Mouse (Mus musculus) liver, embryonic 14.5 days (tissue): ENCODE measurements around the gene Kcnv2. TPM values are rescaled to one million over a fixed set of nuclear protein-coding genes. Genes with fewer than 3 reads are reported as not detected.

Source experiments
- ATAC-seq: fragments of 200-750 bp; cut with Nextera tagmentation; 2 replicates; pipeline ENCODE4 v1.8.0; 2017; ENCODE audit warnings: moderate number of reproducible peaks, mild to moderate bottlenecking, moderate library complexity; ENCODE audit not compliant: insufficient read depth
- DNase-seq, 3 experiments: peaks; one replicate each; pipeline ENCODE4 v3.0.0-alpha.2; 2012 to 2013; ENCODE audit warnings: low read depth in 3 of 3, low spot score in 3 of 3
- H3K27ac ChIP-seq: fragments of 300-500 bp; sonication (generic); 2 replicates; pipeline ENCODE4 v1.5.1; 2014; ENCODE audit warnings: moderate library complexity, mild to moderate bottlenecking, control low read depth, inconsistent platforms
- H3K27me3 ChIP-seq: fragments of 300-500 bp; sonication (generic); 2 replicates; pipeline ENCODE4 v1.6.1; 2014; ENCODE audit warnings: mild to moderate bottlenecking, low read length, moderate library complexity; ENCODE audit not compliant: control insufficient read depth, insufficient read depth
- H3K36me3 ChIP-seq: fragments of 300-500 bp; sonication (generic); replicated peaks from 2 replicates; pipeline ENCODE4 v1.6.1; 2014; ENCODE audit warnings: low read depth; ENCODE audit not compliant: control insufficient read depth, insufficient read depth
- H3K4me1 ChIP-seq, 2 experiments: fragments of 200-500 bp in 1 of 2; fragments of 300-500 bp in 1 of 2; sonication (generic) in 1 of 2; replicated peaks; 2 replicates each; pipeline ENCODE4 v1.6.1; 2012 to 2014; ENCODE audit warnings: antibody characterized with exemption in 1 of 2, inconsistent platforms in 1 of 2, low read length in 1 of 2; ENCODE audit not compliant: control insufficient read depth in 2 of 2, insufficient read depth in 2 of 2
- H3K4me2 ChIP-seq: fragments of 300-500 bp; sonication (generic); 2 replicates; pipeline ENCODE4 v1.6.1; 2014; ENCODE audit warnings: low read depth, mild to moderate bottlenecking, control low read depth, moderate library complexity
- H3K4me3 ChIP-seq, 2 experiments: fragments of 200-500 bp in 1 of 2; fragments of 300-500 bp in 1 of 2; sonication (generic) in 1 of 2; 2 replicates each; pipeline ENCODE4 v1.5.1; 2012 to 2014; ENCODE audit warnings: low read depth in 2 of 2, low read length in 2 of 2, mild to moderate bottlenecking in 2 of 2, control low read depth in 1 of 2, inconsistent platforms in 1 of 2, moderate library complexity in 1 of 2; ENCODE audit not compliant: insufficient read depth in 1 of 2
- H3K9ac ChIP-seq: fragments of 300-500 bp; sonication (generic); replicated peaks from 2 replicates; pipeline ENCODE4 v1.6.1; 2014; ENCODE audit warnings: mild to moderate bottlenecking, control low read depth, moderate library complexity
- H3K9me3 ChIP-seq: fragments of 300-500 bp; sonication (generic); 2 replicates; pipeline ENCODE4 v1.6.1; 2016; ENCODE audit warnings: low read length, mixed read lengths; ENCODE audit not compliant: control insufficient read depth
- CTCF ChIP-seq: IDR thresholded peaks from 2 replicates; pipeline ENCODE4 v1.5.1; 2016; ENCODE audit warnings: antibody characterized with exemption, low read depth, control low read depth
- EP300 ChIP-seq: IDR thresholded peaks from 2 replicates; pipeline ENCODE4 v1.6.1; 2016; ENCODE audit warnings: antibody characterized with exemption, low read depth
- WGBS: fragments of 180-500 bp; shearing (Covaris S2); extraction: QIAGEN DNeasy Blood & Tissue Kit; methylation state at CpG from one replicate; pipeline ENCODE4 v1.1.7; 2014; ENCODE audit not compliant: insufficient replicate concordance; 5-methylcytosine and 5-hydroxymethylcytosine counted together
- polyA plus RNA-seq, 2 experiments: library from polyadenylated mRNA; depleted of rRNA in 1 of 2; stranded (reverse) in 1 of 2; unstranded in 1 of 2; fragments of >200 nt; fragmentation: Nextera tagmentation in 1 of 2; extraction: Ambion mirVana in 1 of 2; gene quantifications; 2 replicates each; pipeline versions ENCODE4 v1.2.1 to v1.2.3; 2012 to 2014

Kcnv2 gene
- polyA plus RNA-seq, 2 experiments = not detected

DNA sequence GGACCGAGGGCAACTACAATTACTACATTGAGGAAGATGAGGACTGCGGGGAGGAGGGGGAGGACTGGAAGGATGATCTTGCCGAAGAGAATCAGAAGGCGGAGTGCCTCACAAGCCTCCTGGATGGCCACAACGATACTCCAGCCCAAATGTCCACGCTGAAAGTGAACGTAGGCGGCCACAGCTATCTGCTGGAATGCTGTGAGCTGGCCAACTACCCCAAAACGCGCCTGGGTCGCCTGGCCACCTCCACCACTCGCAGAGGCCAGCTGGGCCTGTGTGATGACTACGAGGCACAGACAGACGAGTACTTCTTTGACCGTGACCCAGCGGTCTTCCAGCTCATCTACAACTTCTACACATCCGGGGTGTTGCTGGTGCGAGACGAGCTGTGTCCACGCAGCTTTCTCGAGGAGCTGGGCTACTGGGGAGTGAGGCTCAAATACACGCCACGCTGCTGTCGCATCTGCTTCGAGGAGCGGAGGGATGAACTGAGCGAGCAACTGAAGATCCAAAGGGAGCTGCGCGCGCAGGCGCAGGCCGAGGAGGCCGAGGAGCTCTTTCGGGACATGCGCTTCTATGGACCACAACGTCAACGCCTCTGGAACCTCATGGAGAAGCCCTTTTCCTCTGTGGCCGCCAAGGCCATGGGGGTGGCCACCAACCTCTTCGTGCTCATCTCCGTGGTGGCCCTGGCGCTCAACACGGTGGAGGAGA is 681 bp downstream of the Kcnv2 start:
- 83% methylated on average over 42 of the region's 42 CpGs for WGBS
- H3K4me3 ChIP-seq = no peak overlapping the region
- no peak overlapping the region for H3K27ac ChIP-seq
- no peaks in the 10 kb centered on the region for H3K36me3 ChIP-seq
- no peak for DNase-seq
- peaks cover 0 to 8% of the 10 kb centered on the region in 2 experiments; a peak in 1 of 4 replicates for H3K4me1 ChIP-seq
- no peaks in the 10 kb centered on the region for H3K9me3 ChIP-seq
- H3K27me3 ChIP-seq = no peaks in the 10 kb centered on the region
- TF ChIP-seq EP300 (no peak), CTCF (no peak)
- no peak overlapping the region for H3K9ac ChIP-seq
- no peak for ATAC-seq
- H3K4me2 ChIP-seq = no peak overlapping the region

GRCm38 (mm10) chr19:27325558-27325957 is 3.2 kb downstream of the Kcnv2 start:
- Histone ChIP-seq H3K4me1 (peaks cover 0 to 8% of the 10 kb centered on the region in 2 experiments; a peak in 1 of 4 replicates), H3K36me3 (no peaks in the 10 kb centered on the region), H3K27me3 (no peaks in the 10 kb centered on the region), H3K4me2 (no peak overlapping the region), H3K27ac (no peak overlapping the region), H3K9me3 (no peaks in the 10 kb centered on the region), H3K4me3 (no peak overlapping the region), H3K9ac (no peak overlapping the region)
- no peak for DNase-seq
- TF ChIP-seq EP300 (no peak), CTCF (no peak)
- WGBS = 60% methylated on average over 6 of the region's 6 CpGs
- ATAC-seq = no peak

- Histone ChIP-seq H3K4me1 (peaks cover 0 to 8% of the 10 kb centered on the region in 2 experiments; a peak in 1 of 4 replicates), H3K27ac (no peak overlapping the region), H3K27me3 (no peaks in the 10 kb centered on the region), H3K4me2 (no peak overlapping the region), H3K9me3 (no peaks in the 10 kb centered on the region), H3K36me3 (no peaks in the 10 kb centered on the region), H3K4me3 (no peak overlapping the region), H3K9ac (no peak overlapping the region)
- 68% methylated on average over 6 of the region's 6 CpGs for WGBS
- TF ChIP-seq CTCF = no peak
- no peak for TF ChIP-seq EP300
- ATAC-seq = peak; percentile 63; the same call in 1 of the 2 replicates
- peak in 1 of 3 experiments; percentile 6 for DNase-seq
These were observed 5.2 kb downstream of the Kcnv2 start for GRCm38 (mm10) chr19:27327569-27327968.

GRCm38 (mm10) chr19:27328166-27328565 is 5.8 kb downstream of the Kcnv2 start:
- DNase-seq (no peak), ATAC-seq (no peak)
- TF ChIP-seq EP300 = no peak
- no peak for TF ChIP-seq CTCF
- H3K4me3 ChIP-seq = no peak overlapping the region
- H3K4me1 ChIP-seq = peaks cover 0 to 8% of the 10 kb centered on the region in 2 experiments; a peak in 1 of 4 replicates
- H3K36me3 ChIP-seq = no peaks in the 10 kb centered on the region
- H3K9ac ChIP-seq = no peak overlapping the region
- H3K4me2 ChIP-seq = no peak overlapping the region
- no peak overlapping the region for H3K27ac ChIP-seq
- no peaks in the 10 kb centered on the region for H3K27me3 ChIP-seq
- no peaks in the 10 kb centered on the region for H3K9me3 ChIP-seq
- 55% methylated on average over 3 of the region's 3 CpGs for WGBS

GRCm38 (mm10) chr19:27328644-27329043 is 6.3 kb downstream of the Kcnv2 start:
- TF ChIP-seq CTCF = 0 out of 2 replicates have a peak, but pooled peaks have one; percentile 4
- TF ChIP-seq EP300 = no peak
- H3K4me2 ChIP-seq = no peak overlapping the region
- H3K36me3 ChIP-seq = no peaks in the 10 kb centered on the region
- DNase-seq = peak; percentile 26 to 42 (median 41)
- peak; percentile 70 for ATAC-seq
- no peaks in the 10 kb centered on the region for H3K9me3 ChIP-seq
- no peak overlapping the region for H3K9ac ChIP-seq
- no peak overlapping the region for H3K4me3 ChIP-seq
- 57% methylated on average over 4 of the region's 4 CpGs for WGBS
- H3K27ac ChIP-seq = no peak overlapping the region
- no peaks in the 10 kb centered on the region for H3K27me3 ChIP-seq
- peaks cover 0 to 8% of the 10 kb centered on the region in 2 experiments; a peak in 1 of 4 replicates for H3K4me1 ChIP-seq
